Mouse (Mus musculus) forebrain, embryonic 15.5 days (tissue): ENCODE results near the gene Irs1. TPM values are rescaled to one million over a fixed set of nuclear protein-coding genes. Genes with fewer than 3 reads are reported as not detected.

Experiments used
- ATAC-seq: fragments of 200-750 bp; cut with Nextera tagmentation; replicated peaks from 2 replicates; pipeline ENCODE4 v1.8.0; 2017; ENCODE audit warnings: mild to moderate bottlenecking, moderate TSS enrichment, moderate library complexity
- H3K27ac ChIP-seq: fragments of 300-500 bp; sonication (generic); replicated peaks from 2 replicates; pipeline ENCODE4 v1.5.1; 2015; ENCODE audit warnings: mild to moderate bottlenecking, inconsistent platforms
- H3K27me3 ChIP-seq: fragments of 300-500 bp; sonication (generic); 2 replicates; pipeline ENCODE4 v1.6.1; 2015; ENCODE audit warnings: inconsistent platforms
- H3K36me3 ChIP-seq: fragments of 300-500 bp; sonication (generic); 2 replicates; pipeline ENCODE4 v1.6.1; 2015; ENCODE audit warnings: mild to moderate bottlenecking, inconsistent platforms
- H3K4me1 ChIP-seq: fragments of 300-500 bp; sonication (generic); 2 replicates; pipeline ENCODE4 v1.6.1; 2015; ENCODE audit warnings: inconsistent platforms
- H3K4me2 ChIP-seq: fragments of 300-500 bp; sonication (generic); replicated peaks from 2 replicates; pipeline ENCODE4 v1.6.1; 2015; ENCODE audit warnings: mild to moderate bottlenecking, inconsistent platforms
- H3K4me3 ChIP-seq: fragments of 300-500 bp; sonication (generic); 2 replicates; pipeline ENCODE4 v1.5.1; 2015; ENCODE audit warnings: mild to moderate bottlenecking, inconsistent platforms
- H3K9ac ChIP-seq: fragments of 300-500 bp; sonication (generic); replicated peaks from 2 replicates; pipeline ENCODE4 v1.6.1; 2015; ENCODE audit warnings: mild to moderate bottlenecking, inconsistent platforms
- H3K9me3 ChIP-seq: fragments of 300-500 bp; sonication (generic); 2 replicates; pipeline ENCODE4 v1.6.1; 2016; ENCODE audit warnings: inconsistent platforms
- WGBS: fragments of 180-500 bp; shearing (Covaris S2); methylation state at CpG from one replicate; pipeline ENCODE4 v1.1.7; 2015; ENCODE audit warnings: mixed read lengths; 5-methylcytosine and 5-hydroxymethylcytosine counted together
- polyA plus RNA-seq: library from polyadenylated mRNA; unstranded; fragments of >200 nt; fragmentation: Nextera tagmentation; extraction: Ambion mirVana; gene quantifications from 2 replicates; pipeline ENCODE4 v1.2.1, GENCODE M21; 2015

Gene Irs1
- polyA plus RNA-seq, 1 experiment from 2014 or later, result 9.1 TPM

DNA sequence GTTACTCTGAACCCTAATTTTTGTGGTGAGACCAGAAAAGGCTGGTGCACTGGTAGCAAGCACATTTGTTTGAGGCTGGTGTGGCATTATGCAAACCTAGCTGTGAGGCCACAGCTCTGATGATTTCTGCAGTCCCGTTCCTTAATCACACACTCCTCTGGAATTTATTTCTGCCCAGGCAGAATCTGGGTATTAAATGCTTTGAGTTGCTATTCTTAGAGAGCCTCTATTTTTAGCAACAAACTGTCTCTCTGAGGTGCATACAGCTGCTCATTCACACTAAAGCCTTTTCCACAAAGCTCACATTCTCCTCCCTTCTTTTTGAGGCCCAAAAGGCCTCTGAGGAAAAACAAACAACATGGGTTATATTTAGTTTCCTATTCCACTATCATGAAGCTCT, 91.3 kb downstream of the Irs1 start:
- H3K27ac ChIP-seq, result peak overlapping the region; percentile 28; the same call in 1 of the 2 replicates
- peaks cover 15% of the 10 kb centered on the region; the same call in 1 of the 2 replicates for H3K4me1 ChIP-seq
- H3K9ac ChIP-seq, result no peak overlapping the region
- no peak overlapping the region for H3K4me2 ChIP-seq
- no peak for ATAC-seq
- no peaks in the 10 kb centered on the region for H3K9me3 ChIP-seq
- no peaks in the 10 kb centered on the region for H3K27me3 ChIP-seq
- no peak overlapping the region for H3K4me3 ChIP-seq
- 20% methylated on average over 1 of the region's 1 CpGs for WGBS
- no peaks in the 10 kb centered on the region for H3K36me3 ChIP-seq

DNA sequence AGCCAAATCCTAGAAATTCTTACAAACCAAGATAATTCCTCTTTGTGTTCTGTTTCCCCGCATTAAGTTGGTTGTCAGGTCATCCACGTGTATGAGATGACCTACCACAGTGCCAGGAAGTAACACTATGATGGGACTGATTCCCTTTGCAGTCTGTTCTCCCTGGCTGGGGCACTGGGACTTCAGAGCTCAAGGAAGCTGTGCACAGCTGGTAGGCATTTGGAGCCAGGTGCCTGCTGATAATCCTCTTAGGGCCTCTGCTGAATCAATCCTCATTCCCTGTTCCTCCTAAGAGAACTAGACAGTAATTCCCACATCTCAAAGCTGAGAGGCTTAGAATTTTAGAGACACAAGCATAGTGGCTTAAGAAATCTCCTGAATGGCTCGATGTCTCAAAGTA, 99.6 kb downstream of the Irs1 start:
- Histone ChIP-seq H3K4me1 (peaks cover 4% of the 10 kb centered on the region), H3K27me3 (no peaks in the 10 kb centered on the region), H3K9ac (no peak overlapping the region), H3K27ac (no peak overlapping the region), H3K4me2 (no peak overlapping the region), H3K36me3 (no peaks in the 10 kb centered on the region), H3K9me3 (no peaks in the 10 kb centered on the region), H3K4me3 (no peak overlapping the region)
- no peak for ATAC-seq
- WGBS, result 9% methylated on average over 3 of the region's 3 CpGs

DNA sequence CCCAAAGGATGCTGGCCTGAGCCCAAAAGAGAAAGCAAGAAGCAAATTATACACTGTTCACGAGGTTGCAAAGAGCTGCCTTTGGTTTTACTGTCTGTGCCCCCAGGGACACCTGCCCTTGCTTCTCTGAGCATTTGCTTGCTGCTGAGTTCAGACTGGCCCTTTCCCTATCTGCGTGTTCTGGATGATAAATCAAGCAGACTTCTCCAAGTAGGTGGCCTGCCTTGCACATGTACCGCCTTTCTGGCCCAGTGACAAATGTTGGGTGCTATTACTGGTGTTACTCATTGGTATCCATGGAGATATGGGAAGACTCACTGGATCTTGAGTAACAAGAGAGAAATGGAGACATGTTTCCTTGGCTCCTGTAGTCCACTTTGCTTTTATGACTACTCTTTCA, 101.7 kb downstream of the Irs1 start:
- no peaks in the 10 kb centered on the region for H3K36me3 ChIP-seq
- no peak overlapping the region for H3K4me2 ChIP-seq
- no peak overlapping the region for H3K4me3 ChIP-seq
- 35% methylated on average over 3 of the region's 3 CpGs for WGBS
- H3K27ac ChIP-seq, result no peak overlapping the region
- H3K9ac ChIP-seq, result no peak overlapping the region
- H3K4me1 ChIP-seq, result peaks cover 4% of the 10 kb centered on the region
- no peaks in the 10 kb centered on the region for H3K27me3 ChIP-seq
- H3K9me3 ChIP-seq, result no peaks in the 10 kb centered on the region
- ATAC-seq, result 0 out of 2 replicates have a peak, but pooled peaks have one; percentile 53

DNA sequence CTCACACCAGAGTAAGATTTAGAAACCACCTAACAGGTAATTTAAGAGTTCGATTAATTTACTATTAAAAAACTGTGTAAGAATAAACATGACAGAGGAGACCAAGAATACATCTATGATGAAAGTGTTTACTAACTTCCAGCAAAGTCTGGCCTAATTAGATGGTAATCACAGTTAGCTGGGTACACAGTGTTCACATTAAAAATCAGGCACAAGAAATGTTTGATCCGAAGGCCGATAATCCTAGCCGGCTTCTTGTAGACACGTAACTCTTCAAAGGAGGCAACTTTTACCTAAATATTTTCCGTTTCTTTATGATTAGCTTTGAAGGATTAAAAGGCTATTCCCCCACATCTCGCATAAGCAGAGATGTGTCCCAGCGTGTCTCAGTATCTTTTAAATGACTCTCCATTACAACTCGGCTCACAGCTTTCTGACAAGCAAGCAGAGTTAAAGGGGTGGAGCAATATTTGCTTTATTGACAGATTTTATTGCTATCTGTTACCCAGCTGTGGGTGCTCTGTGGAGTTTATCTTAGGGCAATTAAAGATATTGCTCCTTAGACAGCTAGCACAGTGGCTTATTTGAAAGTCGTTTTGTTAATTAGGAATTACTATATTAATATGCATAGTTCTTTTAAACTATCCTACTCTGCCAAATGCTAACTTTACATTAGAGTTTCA, 102.5 kb downstream of the Irs1 start:
- no peak overlapping the region for H3K27ac ChIP-seq
- no peaks in the 10 kb centered on the region for H3K27me3 ChIP-seq
- H3K9ac ChIP-seq, result no peak overlapping the region
- H3K4me1 ChIP-seq, result peaks cover 4% of the 10 kb centered on the region
- no peak overlapping the region for H3K4me2 ChIP-seq
- no peak overlapping the region for H3K4me3 ChIP-seq
- no peaks in the 10 kb centered on the region for H3K36me3 ChIP-seq
- no peak for ATAC-seq
- 81% methylated on average over 10 of the region's 10 CpGs for WGBS
- no peaks in the 10 kb centered on the region for H3K9me3 ChIP-seq

DNA sequence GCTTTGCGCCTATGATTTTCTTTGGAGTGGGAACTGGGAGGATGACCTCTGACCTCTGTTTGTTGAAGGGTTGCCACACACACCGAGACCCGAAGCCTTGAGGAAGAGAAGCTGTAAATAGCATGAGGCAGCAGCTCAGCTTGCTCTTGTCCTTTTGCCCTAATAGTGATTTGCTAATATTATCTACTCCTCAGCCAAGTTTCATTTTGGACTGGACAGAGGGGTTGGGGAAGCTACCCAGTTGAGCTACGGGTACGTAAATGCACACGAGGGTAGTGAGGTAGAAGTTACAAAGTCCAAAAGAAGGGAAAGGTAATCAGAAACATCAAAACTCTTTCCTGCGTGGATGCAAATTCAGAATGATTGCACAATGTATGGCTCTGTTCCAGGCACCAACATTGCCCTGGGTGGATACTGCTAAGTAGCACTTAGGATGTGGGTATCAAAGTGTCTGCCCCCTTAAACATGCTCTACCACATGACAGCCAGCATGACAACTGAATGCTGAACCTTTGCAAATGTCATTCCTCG, 107.2 kb downstream of the Irs1 start:
- Histone ChIP-seq H3K9me3 (no peaks in the 10 kb centered on the region), H3K4me2 (no peak overlapping the region), H3K4me1 (no peaks in the 10 kb centered on the region), H3K27ac (no peak overlapping the region), H3K27me3 (no peaks in the 10 kb centered on the region), H3K4me3 (no peak overlapping the region), H3K36me3 (no peaks in the 10 kb centered on the region), H3K9ac (no peak overlapping the region)
- ATAC-seq, result no peak
- 83% methylated on average over 8 of the region's 8 CpGs for WGBS

Other genes with a start within 250 kb of the Irs1 start
- gene Gm9747, start 58.3 kb downstream of the Irs1 start, polyA plus RNA-seq, result 27.4 and 30.3 TPM in 2 replicates
- gene Rhbdd1, start 25.0 kb upstream of the Irs1 start, polyA plus RNA-seq, result 5.0 TPM in 2 replicates